ENCODE assay signal across 8 mouse cellular contexts in the genomic region with DNA sequence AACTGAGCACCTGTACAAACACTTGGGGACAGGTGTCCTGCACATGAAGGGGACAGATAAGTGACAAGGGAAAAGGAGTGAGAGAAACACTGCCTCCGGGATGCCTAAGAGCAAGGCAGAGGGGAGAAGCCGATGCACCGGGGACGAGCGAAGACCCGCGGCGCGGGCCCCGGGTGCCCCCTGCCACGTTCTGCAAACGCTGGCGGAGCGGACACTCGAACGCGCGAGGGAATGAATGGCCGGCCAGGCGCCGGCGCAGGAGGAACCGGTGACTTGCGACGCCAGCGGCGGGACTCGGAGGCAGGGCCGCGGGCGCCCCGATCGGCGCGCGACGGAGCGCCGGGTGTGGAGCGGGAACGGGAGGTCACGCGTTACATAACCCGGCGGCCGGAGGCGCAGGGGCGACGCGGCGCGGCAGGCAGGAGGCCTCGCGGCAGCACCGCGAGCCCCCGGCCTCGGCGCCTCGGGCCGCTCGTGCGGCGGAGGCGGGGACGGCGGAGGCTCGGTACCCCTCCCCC. TPM values are rescaled to one million over a fixed set of nuclear protein-coding genes. Genes with fewer than 3 reads are reported as not detected.
DNase-seq lines count a peak whose midpoint lies in the region; ATAC-seq and TF ChIP-seq lines count a peak whose summit lies in the region.

No protein-coding gene starts in this region.

- peak overlapping the region; percentile 94 for H3K27ac ChIP-seq in bone marrow, adult 2 months (ENCODE audit: control insufficient read depth, insufficient read depth, low read depth, low read length, poor library complexity)
- H3K27ac ChIP-seq in heart, embryonic 14.5 days (replicated peaks in 1 of 2; ENCODE audit: control insufficient read depth in 1 of 2, insufficient read depth in 1 of 2, low read depth in 2 of 2, low read length in 2 of 2) = peak overlapping the region in 1 of 2 experiments; percentile 90; a peak in 3 of 4 replicates
- peak overlapping the region; percentile 90 for H3K27ac ChIP-seq in liver, embryonic 16.5 days (ENCODE audit: low read length)
- peak overlapping the region; percentile 89 for H3K27ac ChIP-seq in neural tube, embryonic 14.5 days (ENCODE audit: low read depth, low read length)
- H3K27ac ChIP-seq in testis, adult 2 months (ENCODE audit: control insufficient read depth, insufficient read depth, low read depth, low read length) = peak overlapping the region; percentile 91

- no peaks in the 10 kb centered on the region; the same call in 1 of the 2 replicates for H3K4me1 ChIP-seq in bone marrow, adult 2 months (ENCODE audit: control insufficient read depth, insufficient read depth, low read length)
- peaks cover 0 to 18% of the 10 kb centered on the region in 2 experiments; a peak in 3 of 4 replicates for H3K4me1 ChIP-seq in heart, embryonic 14.5 days (ENCODE audit: control insufficient read depth in 2 of 2, insufficient read depth in 2 of 2, low read length in 2 of 2)
- H3K4me1 ChIP-seq in liver, embryonic 16.5 days (ENCODE audit: control insufficient read depth, low read depth, low read length) = peaks cover 20% of the 10 kb centered on the region
- H3K4me1 ChIP-seq in neural tube, embryonic 14.5 days (ENCODE audit: control insufficient read depth, insufficient read depth, low read length) = peaks cover 13% of the 10 kb centered on the region
- peaks cover 14% of the 10 kb centered on the region for H3K4me1 ChIP-seq in testis, adult 2 months (ENCODE audit: control insufficient read depth, insufficient read depth, low read length)

- no peaks in the 10 kb centered on the region for H3K27me3 ChIP-seq in heart, embryonic 14.5 days (ENCODE audit: control insufficient read depth, insufficient read depth, low read length)
- H3K27me3 ChIP-seq in liver, embryonic 16.5 days (ENCODE audit: control insufficient read depth, insufficient read depth, low read depth, low read length) = no peaks in the 10 kb centered on the region
- H3K27me3 ChIP-seq in neural tube, embryonic 14.5 days (ENCODE audit: control insufficient read depth, insufficient read depth, low read length) = no peaks in the 10 kb centered on the region
- H3K27me3 ChIP-seq in testis, adult 2 months (ENCODE audit: control insufficient read depth, insufficient read depth, low read length) = no peaks in the 10 kb centered on the region

- H3K9me3 ChIP-seq in heart, embryonic 14.5 days (ENCODE audit: control insufficient read depth, low read length) = no peaks in the 10 kb centered on the region
- H3K9me3 ChIP-seq in liver, embryonic 16.5 days (replicated peaks; ENCODE audit: control insufficient read depth, low read length) = no peaks in the 10 kb centered on the region
- no peaks in the 10 kb centered on the region for H3K9me3 ChIP-seq in neural tube, embryonic 14.5 days (ENCODE audit: control insufficient read depth, low read length)

- H3K9ac ChIP-seq in heart, embryonic 14.5 days (ENCODE audit: low read length) = peak overlapping the region; percentile 83
- peak overlapping the region; percentile 78 for H3K9ac ChIP-seq in liver, embryonic 16.5 days (ENCODE audit: low read depth, low read length)
- H3K9ac ChIP-seq in neural tube, embryonic 14.5 days (replicated peaks; ENCODE audit: low read depth, low read length) = peak overlapping the region; percentile 77

- peak overlapping the region; percentile 96 for H3K4me2 ChIP-seq in heart, embryonic 14.5 days (ENCODE audit: low read length)
- peak overlapping the region; percentile 92 for H3K4me2 ChIP-seq in liver, embryonic 16.5 days (ENCODE audit: low read depth, low read length)
- peak overlapping the region; percentile 72 for H3K4me2 ChIP-seq in neural tube, embryonic 14.5 days (ENCODE audit: low read depth, low read length)

- H3K36me3 ChIP-seq in heart, embryonic 14.5 days (ENCODE audit: control insufficient read depth, insufficient read depth, low read length) = no peaks in the 10 kb centered on the region
- no peaks in the 10 kb centered on the region for H3K36me3 ChIP-seq in liver, embryonic 16.5 days (ENCODE audit: control insufficient read depth, insufficient read depth)
- no peaks in the 10 kb centered on the region for H3K36me3 ChIP-seq in neural tube, embryonic 14.5 days (ENCODE audit: control insufficient read depth, insufficient read depth, low read length)
- no peaks in the 10 kb centered on the region for H3K36me3 ChIP-seq in testis, adult 2 months (ENCODE audit: control insufficient read depth, insufficient read depth, low read length)

- under 1% methylated on average over 68 of the region's 68 CpGs for WGBS in bone marrow, adult 2 months
- WGBS in heart, embryonic 14.5 days = under 1% methylated on average over 56 of the region's 68 CpGs
- WGBS in liver, embryonic 16.5 days (ENCODE audit: insufficient replicate concordance) = under 1% methylated on average over 41 of the region's 68 CpGs
- under 1% methylated on average over 22 of the region's 68 CpGs for WGBS in neural tube, embryonic 14.5 days

- TF ChIP-seq POLR2A in bone marrow, adult 2 months (IDR thresholded peaks at IDR 0.05; ENCODE audit: borderline replicate concordance, control insufficient read depth, low read depth, low read length) = no peak
- no peak for TF ChIP-seq POLR2A in testis, adult 2 months (IDR thresholded peaks at IDR 0.05; ENCODE audit: control insufficient read depth, low read depth, low read length)

- no peak for TF ChIP-seq CTCF in bone marrow, adult 2 months (IDR thresholded peaks at IDR 0.05; ENCODE audit: control insufficient read depth, insufficient read depth, low read length)
- TF ChIP-seq CTCF in testis, adult 2 months (IDR thresholded peaks at IDR 0.05; ENCODE audit: control insufficient read depth, insufficient read depth, insufficient replicate concordance, low read depth, low read length) = no peak

- peak overlapping the region; percentile 89 for H3K4me3 ChIP-seq in bone marrow, adult 2 months (replicated peaks; ENCODE audit: control insufficient read depth, low read depth, low read length)
- H3K4me3 ChIP-seq in heart, embryonic 14.5 days (ENCODE audit: control insufficient read depth in 1 of 2, insufficient read depth in 1 of 2, low read depth in 1 of 2, low read length in 2 of 2) = peak overlapping the region; percentile 66 to 96
- H3K4me3 ChIP-seq in liver, embryonic 16.5 days (ENCODE audit: low read depth, low read length) = peak overlapping the region; percentile 71
- peak overlapping the region; percentile 91 for H3K4me3 ChIP-seq in neural tube, embryonic 14.5 days (ENCODE audit: low read depth, low read length)
- peak overlapping the region; percentile 93 for H3K4me3 ChIP-seq in testis, adult 2 months (ENCODE audit: control insufficient read depth, low read depth, low read length)

- ATAC-seq in erythroblast, adult 5-6 weeks (replicated peaks; ENCODE audit: low FRiP score, poor library complexity, severe bottlenecking) = peak; percentile 20
- ATAC-seq in heart, embryonic 14.5 days (ENCODE audit: insufficient number of reproducible peaks, insufficient read depth, low FRiP score, low read depth) = peak; percentile 25; the same call in 1 of the 2 replicates
- ATAC-seq in liver, embryonic 16.5 days (ENCODE audit: low read depth) = peak; percentile 11
- ATAC-seq in neural tube, embryonic 14.5 days (ENCODE audit: low read depth) = peak; percentile 52

- peak; percentile 66 for DNase-seq in CD4-positive helper T cell, adult 2 months (ENCODE audit: low read depth, low spot score)
- DNase-seq in kidney, postnatal 14 days = peak; percentile 69

RNA-seq across cellular contexts. Expression of gene Rev1, which starts 0.6 kb away (rescaled TPM):
- polyA plus RNA-seq in bone marrow, adult 2 months (2011; ENCODE audit: insufficient read depth, insufficient read length, low replicate concordance, missing spikeins) = 13.8 and 20.1 TPM in 2 replicates
- total RNA-seq in erythroblast, adult 5-6 weeks (2015; ENCODE audit: low replicate concordance) = 19.8 and 29.7 TPM in 2 replicates
- total RNA-seq in erythroblast, adult 5-6 weeks (2017; ENCODE audit: low replicate concordance) = 21.2 and 40.1 TPM in 2 replicates
- 19.2 and 20.3 TPM in 2 replicates for polyA plus RNA-seq in heart, embryonic 14.5 days (2014; fragmentation: Nextera tagmentation; extraction: Ambion mirVana)
- polyA plus RNA-seq in liver, embryonic 16.5 days (2015; fragmentation: Nextera tagmentation; extraction: Ambion mirVana) = 13.0 and 13.1 TPM in 2 replicates
- 35.4 and 42.9 TPM in 2 replicates for polyA plus RNA-seq in neural tube, embryonic 14.5 days (2014; fragmentation: Nextera tagmentation; extraction: Ambion mirVana)
- 20.0 and 21.3 TPM in 2 replicates for polyA plus RNA-seq in testis, adult 2 months (2012; rRNA removed)
